Mouse (Mus musculus): ENCODE data around the gene Lrmda.

The Lrmda gene

GRCm38 (mm10) chr14:22089866-22090470 lies 70.5 kb downstream of the Lrmda start:
- no peak for ATAC-seq (ENCODE audit: insufficient number of reproducible peaks, low FRiP score, low TSS enrichment)

DNA sequence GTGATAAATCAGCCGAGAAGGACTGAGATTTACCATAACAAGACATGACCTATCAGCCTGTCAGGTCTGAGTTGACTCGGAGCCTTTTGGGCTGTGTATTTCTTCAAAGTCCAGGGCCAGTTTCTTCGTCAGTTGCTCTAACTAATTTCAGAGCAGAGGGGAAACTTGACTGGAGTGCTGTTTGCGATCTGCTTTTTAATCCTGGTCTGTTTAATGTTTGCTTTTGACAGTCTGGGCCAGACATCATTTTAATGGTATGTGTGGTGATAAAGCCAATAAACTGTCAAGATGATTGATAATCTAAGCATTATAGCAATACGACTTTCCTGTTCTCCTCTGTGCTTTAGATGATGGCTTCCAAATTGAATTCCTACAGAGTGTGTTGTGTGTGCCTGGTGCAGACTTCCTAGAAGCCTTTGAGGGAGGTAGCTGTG lies 71.3 kb downstream of the Lrmda start:
- ATAC-seq (ENCODE audit: insufficient number of reproducible peaks, low FRiP score, low TSS enrichment): no peak

DNA sequence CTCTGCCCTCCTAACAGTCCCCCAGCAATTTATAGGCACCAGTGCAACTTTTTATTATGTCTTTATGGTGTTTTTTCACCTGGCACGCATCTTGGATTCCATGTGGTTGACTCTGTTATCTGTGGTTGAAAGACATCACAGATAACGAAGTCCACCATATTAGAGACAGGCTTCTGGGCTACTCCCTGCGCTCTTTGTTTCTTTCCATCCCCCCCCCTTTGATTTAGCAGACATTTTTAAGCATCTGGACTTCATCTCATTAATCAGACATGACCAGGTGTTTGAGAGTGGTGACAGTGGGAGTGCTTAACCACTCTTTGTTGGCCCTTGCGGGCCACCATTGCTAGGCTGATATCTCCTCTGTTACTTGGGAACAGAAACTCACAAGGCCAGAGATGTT lies 71.8 kb downstream of the Lrmda start:
- ATAC-seq (ENCODE audit: insufficient number of reproducible peaks, low FRiP score, low TSS enrichment): no peak

GRCm38 (mm10) chr14:22093124-22093523 lies 73.6 kb downstream of the Lrmda start:
- ATAC-seq (ENCODE audit: insufficient number of reproducible peaks, low FRiP score, low TSS enrichment): no peak

DNA sequence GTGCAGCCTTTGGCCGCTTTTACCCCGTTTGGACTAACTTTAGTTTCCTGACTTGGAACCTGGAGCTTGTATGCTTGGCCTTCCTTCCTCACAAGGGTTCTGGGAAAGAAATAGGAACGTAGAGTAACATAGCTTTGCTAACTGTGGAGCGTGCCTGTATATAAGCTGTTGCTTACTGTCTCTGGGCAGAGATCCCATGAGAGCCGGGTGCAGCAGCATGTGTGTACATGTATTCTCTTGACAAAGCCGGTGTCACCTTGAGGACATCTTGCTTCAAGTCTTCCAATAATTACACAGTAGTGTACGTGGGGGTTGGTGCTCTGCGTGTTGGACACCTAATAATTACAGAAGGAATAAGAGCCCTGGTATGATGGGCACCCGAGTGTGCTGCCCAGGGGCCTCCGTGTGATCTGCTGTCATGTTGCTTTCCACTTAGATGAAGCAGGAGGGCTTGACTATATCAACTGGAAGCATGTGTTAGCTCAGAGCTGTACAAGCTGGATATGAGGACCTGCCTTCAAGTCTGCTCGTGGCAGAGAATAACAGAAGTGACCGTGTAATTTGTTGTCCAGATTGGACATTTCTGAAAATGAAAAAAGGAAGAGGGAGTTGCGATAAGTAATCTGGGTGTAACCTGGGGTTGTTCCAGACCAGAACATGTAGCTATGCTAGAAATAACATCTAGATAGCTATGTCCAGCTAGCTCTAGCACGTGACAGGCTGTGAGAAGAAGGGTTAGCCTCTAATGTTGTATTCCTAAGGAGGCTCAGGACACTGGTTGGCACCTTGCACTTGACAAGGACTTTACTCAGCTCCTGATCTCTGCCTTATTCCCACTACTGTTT lies 82.7 kb downstream of the Lrmda start:
- no peak for ATAC-seq (ENCODE audit: insufficient number of reproducible peaks, low FRiP score, low TSS enrichment)

DNA sequence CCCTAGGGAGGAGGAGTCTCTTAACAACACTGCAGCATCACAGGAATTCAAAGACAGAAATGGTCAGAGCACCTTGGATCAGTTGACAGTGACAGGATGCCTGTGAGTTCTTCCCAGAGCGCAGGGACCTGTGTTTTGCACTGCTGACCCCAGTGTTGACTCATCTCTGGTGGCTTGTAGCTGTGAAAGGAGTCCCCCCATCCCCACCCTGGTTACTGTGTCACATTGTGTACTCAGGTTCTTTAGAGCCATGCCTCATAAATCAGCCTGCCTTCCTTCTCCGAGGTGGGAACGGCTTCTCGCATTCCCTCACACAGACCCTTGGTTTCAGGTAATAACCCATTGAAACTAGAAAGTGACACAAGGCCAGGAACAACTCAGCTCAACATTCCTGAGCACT lies 86.3 kb downstream of the Lrmda start:
- no peak for ATAC-seq (ENCODE audit: insufficient number of reproducible peaks, low FRiP score, low TSS enrichment)

GRCm38 (mm10) chr14:22106777-22107176 lies 87.3 kb downstream of the Lrmda start:
- ATAC-seq (ENCODE audit: insufficient number of reproducible peaks, low FRiP score, low TSS enrichment): no peak

DNA sequence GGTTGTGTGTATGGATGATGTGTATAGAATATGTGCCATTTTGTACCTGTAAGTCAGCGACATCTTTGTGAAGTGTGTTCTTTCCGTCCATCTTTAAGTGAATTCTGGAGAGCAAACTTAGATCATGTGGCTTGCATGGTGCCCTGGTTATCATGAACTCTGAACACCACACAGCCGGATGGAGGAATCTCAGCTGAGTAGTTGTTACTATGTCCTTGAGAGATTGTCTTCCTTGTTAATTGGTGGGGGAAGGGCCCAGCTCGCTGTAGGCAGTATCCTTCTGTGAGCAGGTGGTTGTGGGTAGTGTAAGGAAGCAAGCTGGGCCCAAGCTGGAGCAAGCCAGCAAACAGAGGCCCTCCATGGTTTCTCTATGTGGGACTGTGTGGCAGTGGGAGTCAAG lies 89.9 kb downstream of the Lrmda start:
- ATAC-seq (ENCODE audit: insufficient number of reproducible peaks, low FRiP score, low TSS enrichment): no peak

DNA sequence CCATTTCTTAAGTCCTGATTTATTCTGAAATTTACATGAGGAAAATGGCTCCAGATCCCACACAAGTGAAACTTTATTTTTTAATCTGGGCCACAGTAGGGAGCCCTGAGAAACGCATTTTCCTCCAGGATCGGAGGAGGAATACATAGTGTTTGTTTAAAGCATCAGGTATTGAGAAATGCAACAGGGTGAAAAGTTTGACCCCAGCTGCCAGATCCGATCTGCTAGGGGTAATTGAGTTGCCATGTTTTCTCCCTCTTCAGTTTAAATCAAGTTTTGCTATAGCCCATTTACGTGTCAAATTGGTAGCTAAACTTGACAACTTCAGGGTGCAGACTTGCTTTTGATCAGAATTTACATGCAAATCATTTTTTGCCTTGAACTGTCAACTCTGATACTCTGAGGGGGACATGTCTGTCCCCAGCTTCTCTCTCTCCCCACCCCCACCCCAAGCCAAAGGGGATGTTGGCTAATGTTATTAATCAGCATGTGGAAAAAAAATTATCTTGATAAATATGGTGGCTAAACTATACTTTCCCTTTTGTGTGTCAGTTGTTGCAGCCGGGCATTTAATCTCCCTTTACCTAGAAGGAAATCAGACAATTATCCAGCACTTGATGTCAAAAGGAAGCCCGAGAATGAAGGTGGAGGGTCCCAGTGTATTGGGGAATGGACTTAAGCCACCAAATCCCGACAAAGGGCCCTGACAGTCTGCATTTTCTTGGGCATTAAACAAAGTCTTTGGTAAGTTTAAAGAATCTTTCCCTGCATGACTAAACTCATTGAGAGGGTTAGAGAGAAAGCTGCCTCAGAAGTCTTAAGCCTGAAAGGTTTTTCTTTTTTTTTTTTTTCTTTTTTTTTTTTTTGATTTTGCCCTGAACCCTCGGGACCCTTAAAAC lies 94.2 kb downstream of the Lrmda start:
- no peak for ATAC-seq (ENCODE audit: insufficient number of reproducible peaks, low FRiP score, low TSS enrichment)

- no peak for ATAC-seq (ENCODE audit: insufficient number of reproducible peaks, low FRiP score, low TSS enrichment)
Measured at GRCm38 (mm10) chr14:22114651-22115351, 95.3 kb downstream of the Lrmda start.

DNA sequence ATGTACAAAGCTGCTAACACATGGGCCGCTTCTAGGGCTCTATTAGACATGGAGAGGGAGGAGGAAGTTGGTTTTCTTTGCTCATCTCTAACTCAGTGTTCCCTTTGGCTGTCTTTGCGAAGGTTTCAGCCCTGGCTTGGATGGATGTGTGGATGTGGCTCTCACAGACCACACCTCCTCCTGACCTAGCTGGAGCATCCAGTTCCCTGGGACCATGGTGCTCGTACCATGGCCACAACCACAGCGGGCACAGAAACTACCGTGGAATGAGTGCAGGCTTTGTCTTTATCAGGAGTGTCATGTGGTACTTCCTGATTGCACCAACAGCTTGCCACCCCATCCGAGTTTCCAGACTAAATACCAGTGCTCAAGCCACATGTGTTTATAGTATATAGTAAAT lies 98.6 kb downstream of the Lrmda start:
- ATAC-seq (ENCODE audit: insufficient number of reproducible peaks, low FRiP score, low TSS enrichment): no peak

DNA sequence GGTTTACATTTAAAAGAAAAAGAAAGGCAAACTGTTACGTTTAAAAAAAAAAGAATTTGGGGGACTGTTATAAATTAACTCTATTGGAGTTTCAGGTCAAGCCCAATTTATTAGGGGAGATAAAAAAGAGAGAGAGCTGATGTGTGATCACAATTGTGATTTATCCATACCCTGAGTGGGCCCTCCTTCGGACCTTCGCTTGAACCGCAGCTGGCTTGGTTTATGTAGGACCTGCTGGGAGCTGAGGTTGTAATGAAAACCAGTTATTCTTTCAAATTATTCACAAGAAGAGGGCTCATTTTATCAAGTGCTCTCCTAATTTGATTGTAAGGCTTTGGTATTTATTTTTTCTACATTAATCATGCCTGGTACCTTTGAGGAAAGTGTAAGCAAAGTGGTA lies 99.0 kb downstream of the Lrmda start:
- no peak for ATAC-seq (ENCODE audit: insufficient number of reproducible peaks, low FRiP score, low TSS enrichment)

- ATAC-seq (ENCODE audit: insufficient number of reproducible peaks, low FRiP score, low TSS enrichment): no peak
Measured at GRCm38 (mm10) chr14:22126276-22126675, 106.8 kb downstream of the Lrmda start.

DNA sequence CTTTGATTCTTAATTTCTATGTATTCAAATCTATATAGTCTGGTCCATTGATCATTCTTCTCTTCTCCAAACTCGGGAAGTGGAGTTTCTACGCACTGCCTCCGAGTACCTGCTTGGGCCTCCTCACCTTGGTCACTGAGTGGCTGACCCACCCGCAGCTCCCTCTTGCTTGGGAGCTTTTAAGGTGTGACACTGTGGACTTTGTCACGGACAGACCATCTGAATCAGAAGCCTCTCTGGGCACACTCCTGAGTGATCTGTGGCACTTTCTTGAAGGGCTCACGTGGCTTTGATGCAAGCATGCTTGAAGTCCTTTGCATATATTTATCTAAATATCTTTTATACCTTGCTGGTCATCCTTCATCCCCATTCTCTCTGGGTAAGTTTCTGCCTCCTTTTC lies 107.3 kb downstream of the Lrmda start:
- no peak for ATAC-seq (ENCODE audit: insufficient number of reproducible peaks, low FRiP score, low TSS enrichment)

- ATAC-seq (ENCODE audit: insufficient number of reproducible peaks, low FRiP score, low TSS enrichment): no peak
Measured at GRCm38 (mm10) chr14:22130950-22131585, 111.6 kb downstream of the Lrmda start.

DNA sequence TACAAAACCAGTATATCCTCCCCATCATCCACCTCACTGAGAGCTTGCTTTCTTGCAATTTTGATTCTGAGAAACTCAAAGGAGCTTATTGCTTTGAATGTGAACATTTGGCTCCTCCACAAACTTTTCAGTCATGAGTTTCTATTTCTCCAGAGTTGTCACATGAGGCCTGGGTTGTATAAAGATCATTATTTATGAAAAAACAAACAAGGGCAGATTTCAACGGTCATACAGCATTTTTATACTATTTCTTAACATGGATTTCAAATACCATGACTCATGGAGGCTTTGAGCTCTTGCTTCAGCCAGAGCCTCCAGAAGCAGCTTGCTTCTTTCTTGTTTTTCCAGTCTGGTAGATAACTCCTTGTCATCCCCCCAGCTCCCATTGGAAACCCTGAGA lies 119.8 kb downstream of the Lrmda start:
- no peak for ATAC-seq (ENCODE audit: insufficient number of reproducible peaks, low FRiP score, low TSS enrichment)

GRCm38 (mm10) chr14:22144014-22144413 lies 124.5 kb downstream of the Lrmda start:
- no peak for ATAC-seq (ENCODE audit: insufficient number of reproducible peaks, low FRiP score, low TSS enrichment)

- ATAC-seq (ENCODE audit: insufficient number of reproducible peaks, low FRiP score, low TSS enrichment): no peak
Measured at GRCm38 (mm10) chr14:22145863-22146262, 126.4 kb downstream of the Lrmda start.

DNA sequence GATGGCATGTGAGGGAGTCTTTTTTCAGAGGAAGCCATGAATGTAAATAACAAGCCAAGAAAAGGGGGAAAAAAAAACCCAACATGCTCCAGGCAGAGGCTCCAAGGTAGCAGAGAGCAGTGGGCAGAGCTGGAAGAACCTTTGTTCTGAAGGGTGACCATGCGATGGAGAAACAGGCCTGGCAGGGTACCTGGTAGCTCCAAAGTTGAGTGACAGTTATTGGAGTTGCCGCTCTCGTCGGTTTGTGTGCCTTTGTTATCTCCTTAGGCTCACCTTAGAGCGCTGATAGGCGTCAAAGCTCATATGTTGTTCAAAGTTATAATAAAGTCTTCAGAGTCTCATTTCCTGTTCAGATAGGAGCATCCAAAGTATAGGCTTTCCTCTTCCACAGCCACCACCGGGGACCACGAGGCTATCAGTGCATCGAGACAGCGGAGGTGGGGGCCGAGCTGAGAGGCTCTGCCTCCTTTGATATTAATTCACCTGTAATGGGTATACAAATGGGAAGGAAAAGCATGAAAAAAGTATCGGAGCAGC lies 127.1 kb downstream of the Lrmda start:
- no peak for ATAC-seq (ENCODE audit: insufficient number of reproducible peaks, low FRiP score, low TSS enrichment)

Measured in cerebellum, adult (tissue).